8 mouse cellular contexts compared by ENCODE assay signal in genomic region chr3:37875331-37876015, GRCm38 (mm10).
DNase-seq lines count a peak whose midpoint lies in the region; ATAC-seq and TF ChIP-seq lines count a peak whose summit lies in the region.

No protein-coding gene starts in this region.

- no peaks in the 10 kb centered on the region for H3K27me3 ChIP-seq in forebrain, embryonic 10.5 days (ENCODE audit: poor library complexity, severe bottlenecking)
- H3K27me3 ChIP-seq in heart, postnatal 0 days (ENCODE audit: control insufficient read depth, insufficient read depth, low read length), result no peaks in the 10 kb centered on the region
- no peaks in the 10 kb centered on the region for H3K27me3 ChIP-seq in testis, adult 2 months (ENCODE audit: control insufficient read depth, insufficient read depth, low read length)

- ATAC-seq in heart, postnatal 0 days (ENCODE audit: insufficient read depth, low read depth), result peak; percentile 90
- no peak for ATAC-seq in monocyte, adult 5-6 weeks (replicated peaks; ENCODE audit: insufficient number of reproducible peaks, low FRiP score, low TSS enrichment, poor library complexity, severe bottlenecking)

- peak; percentile 80 for TF ChIP-seq EP300 in heart, postnatal 0 days (IDR thresholded peaks at IDR 0.05; ENCODE audit: low read depth)

- H3K4me3 ChIP-seq in forebrain, embryonic 10.5 days, result no peak overlapping the region
- H3K4me3 ChIP-seq in heart, postnatal 0 days (ENCODE audit: low read depth, low read length), result no peak overlapping the region
- no peak overlapping the region for H3K4me3 ChIP-seq in testis, adult 2 months (ENCODE audit: control insufficient read depth, low read depth, low read length)

- H3K36me3 ChIP-seq in forebrain, embryonic 10.5 days (replicated peaks), result no peaks in the 10 kb centered on the region
- H3K36me3 ChIP-seq in heart, postnatal 0 days (replicated peaks; ENCODE audit: control insufficient read depth, insufficient read depth, low read length), result no peaks in the 10 kb centered on the region
- H3K36me3 ChIP-seq in testis, adult 2 months (ENCODE audit: control insufficient read depth, insufficient read depth, low read length), result no peaks in the 10 kb centered on the region

- intact Hi-C loops in left cerebral cortex, postnatal 10 days (cut with DNase I), result no loop called here

- peak overlapping the region; percentile 62 for H3K27ac ChIP-seq in forebrain, embryonic 10.5 days
- H3K27ac ChIP-seq in heart, postnatal 0 days (ENCODE audit: low read depth), result peak overlapping the region; percentile 96
- peak overlapping the region; percentile 66 for H3K27ac ChIP-seq in testis, adult 2 months (ENCODE audit: control insufficient read depth, insufficient read depth, low read depth, low read length)

- peak; percentile 23 for TF ChIP-seq CTCF in heart, postnatal 0 days (IDR thresholded peaks at IDR 0.05; ENCODE audit: low read depth)
- no peak for TF ChIP-seq CTCF in testis, adult 2 months (IDR thresholded peaks at IDR 0.05; ENCODE audit: control insufficient read depth, insufficient read depth, insufficient replicate concordance, low read depth, low read length)

- H3K4me1 ChIP-seq in forebrain, embryonic 10.5 days, result peaks cover 22% of the 10 kb centered on the region
- peaks cover 29% of the 10 kb centered on the region for H3K4me1 ChIP-seq in heart, postnatal 0 days (ENCODE audit: control insufficient read depth, insufficient read depth)
- H3K4me1 ChIP-seq in testis, adult 2 months (ENCODE audit: control insufficient read depth, insufficient read depth, low read length), result no peaks in the 10 kb centered on the region

- H3K9ac ChIP-seq in heart, postnatal 0 days (replicated peaks; ENCODE audit: low read depth, low read length), result no peak overlapping the region; the same call in 1 of the 2 replicates

- WGBS in forebrain, embryonic 10.5 days, result 64% methylated on average over 6 of the region's 6 CpGs
- WGBS in heart, postnatal 0 days, result 7% methylated on average over 6 of the region's 6 CpGs

- no peaks in the 10 kb centered on the region for H3K9me3 ChIP-seq in forebrain, embryonic 10.5 days
- no peaks in the 10 kb centered on the region for H3K9me3 ChIP-seq in heart, postnatal 0 days (replicated peaks; ENCODE audit: control insufficient read depth, low read length)

- DNase-seq in left cerebral cortex, postnatal 10 days (ENCODE audit: extremely low spot score in 1 of 2, low spot score in 2 of 2), result peak; percentile 32 to 65
- no peak for DNase-seq in left cerebral cortex, adult 18-20 months (ENCODE audit: low spot score in 2 of 2)
- DNase-seq in forebrain, embryonic 10.5 days (ENCODE audit: extremely low spot score, low spot score), result no peak
- peak; percentile 90 for DNase-seq in heart, postnatal 0 days (ENCODE audit: low spot score)
- peak; percentile 76 for DNase-seq in kidney, postnatal 14 days
- DNase-seq in mesoderm, embryonic 11.5 days (ENCODE audit: low read depth, low spot score), result peak; percentile 65

- TF ChIP-seq POLR2A in testis, adult 2 months (IDR thresholded peaks at IDR 0.05; ENCODE audit: control insufficient read depth, low read depth, low read length), result no peak

- no peak overlapping the region for H3K4me2 ChIP-seq in heart, postnatal 0 days (ENCODE audit: low read depth, low read length)

Comparison
In these comparisons a context has a peak if more than half of its experiments do, and no peak if none do; other contexts are left out.
1. DNase-seq: peak in left cerebral cortex, postnatal 10 days (2 of 2), heart, postnatal 0 days (single experiment), kidney, postnatal 14 days (single experiment) and mesoderm, embryonic 11.5 days (single experiment); none in left cerebral cortex, adult 18-20 months (0 of 2) and forebrain, embryonic 10.5 days (single experiment).
2. Peak in every context shown above with its lines, with median percentiles within 50 percentile points of each other: H3K27ac ChIP-seq.